In the genomic region with DNA sequence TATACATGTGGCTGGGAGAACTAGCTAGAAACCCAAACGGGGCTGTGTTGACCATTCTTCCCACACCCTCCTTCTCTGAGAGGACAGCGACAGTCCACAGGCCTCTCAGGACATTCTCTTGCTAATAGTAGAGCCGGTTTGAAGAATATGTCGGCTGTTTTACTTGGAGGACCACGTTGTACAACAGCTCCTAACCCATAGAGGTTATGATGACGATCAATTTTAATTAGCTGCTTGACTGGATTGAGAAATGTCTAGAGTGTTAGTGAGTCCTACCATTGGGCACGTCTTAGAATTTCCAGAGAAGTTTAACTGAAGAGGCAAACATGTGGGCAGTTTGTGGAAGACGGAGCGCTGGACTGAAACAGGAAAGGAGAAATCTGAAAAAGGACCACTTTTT, we compare ENCODE assay signal across 15 mouse cellular contexts.
DNase-seq lines count a peak whose midpoint lies in the region; ATAC-seq and TF ChIP-seq lines count a peak whose summit lies in the region.
"Had no signal": no experiment of that assay in that cellular context is flagged by ENCODE, and none has a peak within 500 bp of the region (broad histone marks: within the 10 kb centered on the region; RNA-seq: fewer than 3 reads in every experiment).

No protein-coding gene starts in this region.

- TF ChIP-seq POLR2A in lung, adult 2 months (IDR thresholded peaks at IDR 0.05; ENCODE audit: borderline replicate concordance, extremely low read depth, low read depth, low read length): no peak

- ATAC-seq in lung, postnatal 0 days: peak; percentile 73
- ATAC-seq: forebrain, embryonic 14.5 days; forebrain, embryonic 16.5 days had no signal

- H3K9me3 ChIP-seq in lung, postnatal 0 days (ENCODE audit: low read length): peaks cover 3% of the 10 kb centered on the region; the same call in 1 of the 2 replicates
- H3K9me3 ChIP-seq: embryonic facial prominence, embryonic 13.5 days; embryonic facial prominence, embryonic 15.5 days had no signal

- no peaks in the 10 kb centered on the region for H3K27me3 ChIP-seq in lung, postnatal 0 days (replicated peaks; ENCODE audit: insufficient read depth, low read length)

- TF ChIP-seq EP300 in lung, postnatal 0 days (IDR thresholded peaks at IDR 0.05): no peak

- DNase-seq in lung, postnatal 0 days (ENCODE audit: low spot score): peak; percentile 68
- no peak for DNase-seq in lung, postnatal 14 days
- peak; percentile 3 for DNase-seq in lung, postnatal 25 days (ENCODE audit: low spot score)
- no peak for DNase-seq in lung, adult 2 months
- DNase-seq: adrenal gland, adult 2 months; adrenal gland, postnatal 10 days; adrenal gland, postnatal 25 days; embryo, embryonic 11 days had no signal

- H3K4me2 ChIP-seq in lung, postnatal 0 days (replicated peaks; ENCODE audit: low read depth, low read length): no peak overlapping the region
- H3K4me2 ChIP-seq: embryonic facial prominence, embryonic 13.5 days; embryonic facial prominence, embryonic 15.5 days; forebrain, embryonic 12.5 days had no signal

- H3K36me3 ChIP-seq in lung, postnatal 0 days (ENCODE audit: insufficient read depth, low read length): no peaks in the 10 kb centered on the region
- H3K36me3 ChIP-seq: embryonic facial prominence, embryonic 13.5 days; embryonic facial prominence, embryonic 15.5 days; forebrain, embryonic 10.5 days; forebrain, embryonic 12.5 days had no signal

- 64% methylated on average over 9 of the region's 9 CpGs for WGBS in lung, postnatal 0 days
- 73% methylated on average over 9 of the region's 9 CpGs for WGBS in lung, adult 2 months

- H3K4me3 ChIP-seq in lung, postnatal 0 days (ENCODE audit: low read depth, low read length): no peak overlapping the region
- no peak overlapping the region for H3K4me3 ChIP-seq in lung, adult 2 months (replicated peaks; ENCODE audit: extremely low read depth, low read depth, low read length)
- H3K4me3 ChIP-seq: embryonic facial prominence, embryonic 13.5 days; embryonic facial prominence, embryonic 15.5 days; erythroblast, embryonic 14.5 days; forebrain, embryonic 10.5 days; forebrain, embryonic 12.5 days had no signal

- no peak for TF ChIP-seq CTCF in lung, postnatal 0 days (IDR thresholded peaks at IDR 0.05)
- TF ChIP-seq CTCF in lung, adult 2 months (IDR thresholded peaks at IDR 0.05; ENCODE audit: insufficient read depth, low read length): no peak

- H3K4me1 ChIP-seq in lung, postnatal 0 days (ENCODE audit: insufficient read depth, low read depth, low read length): no peaks in the 10 kb centered on the region
- H3K4me1 ChIP-seq in lung, adult 2 months (ENCODE audit: control insufficient read depth, insufficient read depth, low read length): no peaks in the 10 kb centered on the region
- H3K4me1 ChIP-seq: embryonic facial prominence, embryonic 13.5 days; forebrain, embryonic 10.5 days; forebrain, embryonic 12.5 days had no signal

- no peak overlapping the region for H3K9ac ChIP-seq in lung, postnatal 0 days (replicated peaks; ENCODE audit: low read depth)
- H3K9ac ChIP-seq: embryonic facial prominence, embryonic 13.5 days; embryonic facial prominence, embryonic 15.5 days; forebrain, embryonic 12.5 days had no signal

- no peak overlapping the region for H3K27ac ChIP-seq in lung, postnatal 0 days (ENCODE audit: low read length)
- H3K27ac ChIP-seq: embryonic facial prominence, embryonic 13.5 days; embryonic facial prominence, embryonic 15.5 days; forebrain, embryonic 10.5 days; forebrain, embryonic 12.5 days had no signal

Comparison
In these comparisons a context has a peak if more than half of its experiments do, and no peak if none do; other contexts are left out.
1. DNase-seq: peak in lung, postnatal 0 days (single experiment) and lung, postnatal 25 days (single experiment); none in lung, postnatal 14 days (single experiment) and lung, adult 2 months (single experiment).